Mouse (Mus musculus) activated CD4-positive, CD25-positive, alpha-beta regulatory T cell (primary cell): ENCODE data around the gene Cpsf4l. TPM values are rescaled to one million over a fixed set of nuclear protein-coding genes. Genes with fewer than 3 reads are reported as not detected.

Source experiments
- polyA plus RNA-seq, 2 experiments: library from polyadenylated mRNA; unstranded; fragments of 100-300 nt; shearing (Covaris generic); gene quantifications; one replicate each; pipeline ENCODE4 v1.2.1; 2017

The Cpsf4l gene
- under 1 TPM in 1 of 2 experiments, not detected in 1; 0.17 TPM for polyA plus RNA-seq

DNA sequence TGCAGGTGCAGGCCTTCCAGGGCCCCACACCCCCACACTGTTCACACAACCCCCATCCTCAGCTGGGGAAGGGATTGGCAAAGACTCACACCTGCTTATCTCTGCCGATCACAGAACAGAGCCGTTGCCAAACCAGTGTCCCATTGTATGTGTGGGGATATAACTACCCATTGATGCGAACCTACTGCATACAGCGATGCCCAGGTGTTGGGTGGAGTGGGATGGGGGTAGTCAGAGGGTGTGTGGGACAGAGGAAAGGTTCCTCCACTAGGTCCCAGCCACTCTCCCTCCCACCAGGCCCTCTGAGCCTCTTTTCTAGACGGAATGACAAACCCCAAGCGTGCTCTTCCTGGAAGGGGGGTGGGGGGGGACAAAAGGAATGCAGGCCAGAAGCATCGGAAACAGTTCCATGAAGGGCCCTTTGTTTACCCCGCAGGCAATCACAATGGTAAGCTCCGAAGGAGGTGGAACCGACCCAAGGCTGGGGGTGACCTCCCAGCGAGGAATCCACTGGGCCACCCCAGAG, at the start of gene Cpsf4l:
TSS of gene Cpsf4l (minus strand) at position 287 of the 526 bp plus-strand sequence.

DNA sequence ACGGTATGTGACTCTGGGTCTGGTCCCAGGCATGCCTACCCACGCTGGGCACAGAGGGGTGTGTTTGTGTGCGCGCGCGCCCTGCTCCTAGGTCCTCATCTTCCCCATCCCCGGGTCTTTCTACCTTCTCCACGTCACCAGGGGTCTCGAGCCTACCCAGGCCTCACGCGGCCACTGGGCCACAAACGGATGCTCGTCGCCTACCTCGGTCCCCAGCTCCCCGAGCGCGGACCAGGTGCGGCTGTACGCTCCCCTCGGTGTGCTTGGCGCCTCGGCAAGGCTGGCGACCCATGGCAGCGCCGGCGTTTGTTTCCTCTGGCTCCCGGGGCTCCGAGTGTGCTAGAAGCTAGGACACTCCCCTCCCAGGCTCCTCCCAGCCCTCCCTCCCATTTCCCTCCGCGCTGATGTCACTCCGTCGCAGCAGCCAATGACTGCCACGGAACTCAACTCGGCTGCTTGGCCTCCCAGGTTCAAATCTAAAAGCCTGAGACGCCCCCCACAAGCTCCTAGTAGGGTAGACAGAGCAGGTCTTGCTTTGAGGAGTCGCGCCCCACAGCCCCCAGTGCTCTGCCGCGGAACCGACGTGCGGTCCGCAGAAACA, 41.8 kb upstream of the Cpsf4l start, which contains the start of gene Cdc42ep4:
TSS of gene Cdc42ep4 (minus strand) at position 398 of the 601 bp plus-strand sequence.

DNA sequence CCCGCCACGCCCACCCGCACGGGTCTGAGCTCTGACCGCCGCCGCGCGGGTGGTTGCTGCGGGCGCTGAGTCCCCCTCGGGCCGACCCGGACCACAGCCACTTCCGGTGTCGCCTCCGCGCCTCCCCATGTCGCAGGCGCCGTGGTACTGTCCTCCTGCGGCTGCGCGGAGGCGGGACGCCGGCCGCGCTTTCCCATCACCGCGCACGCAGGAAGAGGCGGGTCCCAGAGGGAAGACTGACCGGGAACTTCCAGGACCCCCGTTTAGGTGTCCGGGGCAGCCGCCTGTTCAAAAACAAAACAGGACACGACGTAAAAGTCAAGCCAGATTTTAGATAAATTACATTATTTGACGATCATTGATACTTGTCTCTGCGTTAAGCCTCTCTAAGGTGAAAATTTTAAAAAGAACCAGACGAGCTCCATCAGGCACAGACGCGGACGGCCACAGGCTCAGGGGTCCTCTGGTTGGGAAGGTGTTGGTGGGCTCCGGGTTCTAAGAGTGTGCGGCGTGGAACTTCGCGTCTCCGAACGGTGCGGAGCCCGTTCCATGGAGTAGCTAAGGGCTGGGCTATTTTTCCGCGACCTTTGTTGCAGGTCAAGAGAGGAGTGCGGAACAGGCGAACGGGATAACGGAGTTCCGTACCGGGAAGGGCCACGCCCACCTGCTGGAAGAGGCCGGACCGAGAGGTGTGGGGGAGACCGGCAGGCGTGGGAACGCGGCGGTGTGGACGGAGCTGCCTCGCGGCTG, 25.7 kb downstream of the Cpsf4l start, which contains the start of the genes Fam104a and D11Wsu47e:
TSS of gene Fam104a (minus strand) at position 199 of the 750 bp plus-strand sequence.
TSS of gene D11Wsu47e (plus strand) at position 456 of the 750 bp plus-strand sequence.

DNA sequence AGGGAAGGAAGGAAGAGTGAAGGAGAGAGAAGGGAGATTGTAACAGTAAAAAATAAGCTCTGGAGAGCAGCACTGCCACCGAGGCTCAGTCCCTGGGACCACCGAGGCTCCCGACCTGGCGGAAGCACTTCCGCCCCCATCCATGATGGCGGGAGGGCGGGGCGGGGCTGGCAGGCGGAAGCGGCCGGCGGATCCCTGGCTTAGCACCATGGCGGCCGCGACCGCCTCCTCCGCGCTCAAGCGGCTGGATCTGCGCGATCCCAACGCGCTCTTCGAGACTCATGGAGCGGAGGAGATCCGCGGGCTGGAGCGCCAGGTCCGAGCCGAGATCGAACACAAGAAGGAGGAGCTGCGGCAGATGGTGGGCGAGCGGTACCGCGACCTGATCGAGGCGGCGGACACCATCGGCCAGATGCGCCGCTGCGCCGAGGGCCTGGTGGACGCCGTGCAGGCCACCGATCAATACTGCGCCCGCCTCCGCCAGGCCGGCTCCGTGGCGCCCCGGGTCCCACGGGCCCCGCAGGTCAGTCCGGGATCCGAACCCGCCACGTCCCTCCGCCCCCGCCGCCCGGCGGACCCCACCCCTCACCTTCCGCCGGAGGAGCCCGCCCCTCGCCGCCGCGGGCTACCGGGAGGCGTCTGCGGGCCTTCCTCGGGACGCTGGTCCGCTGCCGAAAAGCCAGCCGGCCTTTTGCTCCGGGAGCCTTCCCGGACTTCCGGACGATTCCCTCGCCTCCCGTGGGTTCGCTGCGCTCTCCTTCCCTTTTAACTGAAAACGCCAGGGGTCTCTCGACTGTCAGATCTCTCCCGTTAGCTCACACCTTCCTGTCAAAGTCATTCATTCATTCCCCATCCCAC, 60.2 kb downstream of the Cpsf4l start, which contains the start of gene Slc39a11:
TSS of gene Slc39a11 (minus strand) at position 727 of the 858 bp plus-strand sequence.

DNA sequence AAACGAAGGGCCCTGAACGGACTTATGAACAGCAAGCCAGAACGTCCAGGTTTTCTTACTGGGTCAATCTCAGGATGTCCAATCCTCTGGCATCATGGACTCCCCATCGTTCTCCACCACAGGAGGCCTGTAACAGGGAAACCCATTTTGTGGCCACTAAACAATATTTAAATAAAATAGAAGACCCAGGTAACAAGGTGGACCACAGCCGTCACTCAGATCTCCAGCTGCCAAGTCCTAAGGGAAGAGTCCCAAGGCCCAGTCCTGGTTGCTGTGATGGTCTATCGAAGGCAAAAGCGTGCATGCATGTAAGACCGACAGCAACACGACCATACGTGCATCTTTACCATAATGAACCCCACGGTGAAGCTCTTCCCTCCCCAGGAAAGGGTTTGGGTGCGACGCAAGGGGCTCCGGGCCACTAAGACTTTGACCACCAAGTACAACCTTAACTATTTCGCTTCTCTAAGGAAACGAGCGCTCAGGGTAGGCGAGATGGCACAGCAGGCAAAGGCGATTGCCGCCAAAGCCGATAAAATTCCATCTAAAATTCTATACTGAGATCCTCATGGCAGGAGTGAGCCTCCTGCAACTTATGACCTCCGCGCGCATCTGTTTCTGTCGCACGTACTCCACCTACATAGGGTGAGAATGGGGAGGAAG, 61.0 kb downstream of the Cpsf4l start, which contains the start of gene Cog1:
TSS of gene Cog1 (plus strand) at position 480 of the 663 bp plus-strand sequence.

Other genes with a start within 250 kb of the Cpsf4l start
- under 1 TPM; 0.27 to 0.31 TPM for gene Sstr2, start 90.7 kb downstream of the Cpsf4l start, polyA plus RNA-seq
- 10 to 100 TPM; 31.1 to 48.3 TPM for gene Cog1, start 60.8 kb downstream of the Cpsf4l start, polyA plus RNA-seq
- gene Slc39a11, start 59.9 kb downstream of the Cpsf4l start, polyA plus RNA-seq: 10 to 100 TPM; 20.1 to 29.6 TPM
- 10 to 100 TPM; 51.0 to 51.8 TPM for gene Fam104a, start 25.9 kb downstream of the Cpsf4l start, polyA plus RNA-seq
- 10 to 100 TPM; 13.3 to 16.2 TPM for gene D11Wsu47e, start 25.6 kb downstream of the Cpsf4l start, polyA plus RNA-seq
- gene Cdc42ep4, start 41.9 kb upstream of the Cpsf4l start, polyA plus RNA-seq: 1 to 10 TPM; 4.3 to 5.7 TPM